Mouse (Mus musculus) MEL (cell line): ENCODE data around the gene Hdac7. TPM values are rescaled to one million over a fixed set of nuclear protein-coding genes. Genes with fewer than 3 reads are reported as not detected.

Source experiments
- DNase-seq: peaks from one replicate; pipeline ENCODE4 v3.0.0; 2011; ENCODE audit warnings: low read depth, low spot score
- H3K27ac ChIP-seq: 2 replicates; pipeline ENCODE4 v1.5.1; 2012; ENCODE audit warnings: low read depth, mild to moderate bottlenecking, control low read depth, low read length, moderate library complexity; ENCODE audit not compliant: control insufficient read depth
- H3K27me3 ChIP-seq, 2 experiments: fragments of 150-350 bp in 1 of 2; sonication (generic) in 1 of 2; 2 replicates each; pipeline ENCODE4 v1.6.1; 2012; ENCODE audit warnings: low read length in 2 of 2, mild to moderate bottlenecking in 2 of 2, improper control_type of control experiment in 1 of 2, moderate library complexity in 1 of 2; ENCODE audit not compliant: insufficient read depth in 2 of 2, control insufficient read depth in 1 of 2
- H3K36me3 ChIP-seq, 2 experiments: 2 replicates each; pipeline ENCODE4 v1.6.1; 2012 to 2014; ENCODE audit warnings: low read length in 2 of 2, improper control_type of control experiment in 1 of 2, inconsistent platforms in 1 of 2, mild to moderate bottlenecking in 1 of 2; ENCODE audit not compliant: insufficient read depth in 2 of 2, control insufficient read depth in 1 of 2
- H3K4me1 ChIP-seq, 2 experiments: fragments of 150-350 bp in 1 of 2; sonication (generic) in 1 of 2; 2 replicates each; pipeline ENCODE4 v1.6.1; 2012; ENCODE audit warnings: low read length in 2 of 2, improper control_type of control experiment in 1 of 2, mild to moderate bottlenecking in 1 of 2; ENCODE audit not compliant: insufficient read depth in 2 of 2, control insufficient read depth in 1 of 2
- H3K4me3 ChIP-seq, 2 experiments: fragments of 150-350 bp in 1 of 2; sonication (generic) in 1 of 2; 2 replicates each; pipeline ENCODE4 v1.5.1; 2012; ENCODE audit warnings: low read depth in 2 of 2, low read length in 2 of 2, mild to moderate bottlenecking in 2 of 2, moderate library complexity in 2 of 2, control low read depth in 1 of 2, improper control_type of control experiment in 1 of 2; ENCODE audit not compliant: control insufficient read depth in 1 of 2, insufficient read depth in 1 of 2
- H3K79me2 ChIP-seq: 2 replicates; pipeline ENCODE4 v1.6.1; 2012; ENCODE audit warnings: mild to moderate bottlenecking, low read length, moderate library complexity; ENCODE audit not compliant: control insufficient read depth, poor library complexity, insufficient read depth
- H3K9ac ChIP-seq: 2 replicates; pipeline ENCODE4 v1.6.1; 2012; ENCODE audit warnings: low read depth, mild to moderate bottlenecking, control low read depth, low read length, moderate library complexity; ENCODE audit not compliant: control insufficient read depth, poor library complexity, severe bottlenecking
- H3K9me3 ChIP-seq: fragments of 150-350 bp; sonication (generic); replicated peaks from 2 replicates; pipeline ENCODE4 v1.6.1; 2012; ENCODE audit warnings: mild to moderate bottlenecking, low read length, improper control_type of control experiment, moderate library complexity; ENCODE audit not compliant: insufficient read depth
- CHD1 ChIP-seq: IDR thresholded peaks from 2 replicates; pipeline ENCODE4 v1.6.1; 2012; ENCODE audit warnings: low read depth, mild to moderate bottlenecking, inconsistent platforms, low read length, improper control_type of control experiment
- CHD2 ChIP-seq: IDR thresholded peaks from 2 replicates; pipeline ENCODE4 v1.6.1; 2011; ENCODE audit warnings: low read length, improper control_type of control experiment
- EP300 ChIP-seq, 2 experiments: IDR thresholded peaks; 2 replicates each; pipeline ENCODE4 v1.6.1; 2011; ENCODE audit warnings: improper control_type of control experiment in 2 of 2, low read length in 2 of 2, low read depth in 1 of 2, mild to moderate bottlenecking in 1 of 2
- ETS1 ChIP-seq: IDR thresholded peaks from 2 replicates; pipeline ENCODE4 v1.6.1; 2012; ENCODE audit warnings: low read depth, mild to moderate bottlenecking, inconsistent platforms, low read length, improper control_type of control experiment, moderate library complexity
- GATA1 ChIP-seq: IDR thresholded peaks from 2 replicates; pipeline ENCODE4 v1.6.1; 2011; ENCODE audit warnings: low read depth, low read length, improper control_type of control experiment
- JUND ChIP-seq: IDR thresholded peaks from 2 replicates; pipeline ENCODE4 v1.6.1; 2011; ENCODE audit warnings: low read depth, mild to moderate bottlenecking, improper control_type of control experiment, low read length
- KAT2A ChIP-seq: conservative IDR thresholded peaks from 2 replicates; pipeline ENCODE4 v1.6.1; 2012; ENCODE audit warnings: low read depth, low read length, improper control_type of control experiment, inconsistent platforms
- MAFK ChIP-seq: IDR thresholded peaks from 2 replicates; pipeline ENCODE4 v1.6.1; 2011; ENCODE audit warnings: low read depth, mild to moderate bottlenecking, low read length, improper control_type of control experiment, borderline replicate concordance
- MAZ ChIP-seq: IDR thresholded peaks from 2 replicates; pipeline ENCODE4 v1.6.1; 2012; ENCODE audit warnings: low read depth, mild to moderate bottlenecking, inconsistent platforms, low read length, improper control_type of control experiment
- MEF2A ChIP-seq: IDR thresholded peaks from 2 replicates; pipeline ENCODE4 v1.6.1; 2014; ENCODE audit warnings: low read depth, mild to moderate bottlenecking, inconsistent platforms, low read length, improper control_type of control experiment; ENCODE audit not compliant: poor library complexity, insufficient replicate concordance, severe bottlenecking; ENCODE audit errors: extremely low read depth
- MYC ChIP-seq: IDR thresholded peaks from 2 replicates; pipeline ENCODE4 v1.6.1; 2011; ENCODE audit warnings: low read depth, mild to moderate bottlenecking, low read length, improper control_type of control experiment, moderate library complexity
- NELFE ChIP-seq: IDR thresholded peaks from 2 replicates; pipeline ENCODE4 v1.6.1; 2011; ENCODE audit warnings: low read depth, low read length, improper control_type of control experiment
- NRF1 ChIP-seq: IDR thresholded peaks from 2 replicates; pipeline ENCODE4 v1.6.1; 2014; ENCODE audit warnings: low read depth, mild to moderate bottlenecking, inconsistent platforms, low read length, improper control_type of control experiment, moderate library complexity; ENCODE audit not compliant: poor library complexity, insufficient read depth, severe bottlenecking
- POLR2A ChIP-seq, 2 experiments: IDR thresholded peaks; 2 replicates each; pipeline ENCODE4 v1.6.1; 2011 to 2012; ENCODE audit warnings: low read length in 2 of 2, mild to moderate bottlenecking in 2 of 2, control low read depth in 1 of 2, improper control_type of control experiment in 1 of 2, low read depth in 1 of 2, moderate library complexity in 1 of 2; ENCODE audit not compliant: control insufficient read depth in 1 of 2, insufficient read depth in 1 of 2, poor library complexity in 1 of 2
- POLR2AphosphoS5 ChIP-seq: IDR thresholded peaks from 2 replicates; pipeline ENCODE4 v1.6.1; 2012; ENCODE audit warnings: low read depth, borderline replicate concordance, mild to moderate bottlenecking, inconsistent platforms, low read length, moderate library complexity, mixed read lengths
- RAD21 ChIP-seq: IDR thresholded peaks from 2 replicates; pipeline ENCODE4 v1.6.1; 2011; ENCODE audit warnings: mild to moderate bottlenecking, low read depth, low read length, improper control_type of control experiment
- RCOR1 ChIP-seq: IDR thresholded peaks from 2 replicates; pipeline ENCODE4 v1.6.1; 2012; ENCODE audit warnings: low read depth, mild to moderate bottlenecking, inconsistent platforms, low read length, improper control_type of control experiment
- SIN3A ChIP-seq: IDR thresholded peaks from 2 replicates; pipeline ENCODE4 v1.6.1; 2012; ENCODE audit warnings: low read length, improper control_type of control experiment, inconsistent platforms
- SMC3 ChIP-seq: IDR thresholded peaks from 2 replicates; pipeline ENCODE4 v1.6.1; 2011; ENCODE audit warnings: low read depth, low read length, improper control_type of control experiment
- TAL1 ChIP-seq: IDR thresholded peaks from 2 replicates; pipeline ENCODE4 v1.6.1; 2012; ENCODE audit warnings: mild to moderate bottlenecking, inconsistent platforms, low read length, moderate library complexity, mixed read lengths
- TBP ChIP-seq: IDR thresholded peaks from 2 replicates; pipeline ENCODE4 v1.8.0; 2011; ENCODE audit warnings: low read depth, low read length, improper control_type of control experiment
- TCF12 ChIP-seq: IDR thresholded peaks from 2 replicates; pipeline ENCODE4 v1.6.1; 2014; ENCODE audit warnings: low read depth, mild to moderate bottlenecking, inconsistent platforms, low read length, improper control_type of control experiment, moderate library complexity
- UBTF ChIP-seq: IDR thresholded peaks from 2 replicates; pipeline ENCODE4 v1.6.1; 2012; ENCODE audit warnings: low read depth, mild to moderate bottlenecking, inconsistent platforms, low read length, improper control_type of control experiment, moderate library complexity, borderline replicate concordance; ENCODE audit not compliant: insufficient read depth
- USF1 ChIP-seq: IDR thresholded peaks from 2 replicates; pipeline ENCODE4 v1.6.1; 2014; ENCODE audit warnings: low read depth, mild to moderate bottlenecking, inconsistent platforms, low read length, improper control_type of control experiment, moderate library complexity
- USF2 ChIP-seq, 2 experiments: IDR thresholded peaks; 2 replicates each; pipeline ENCODE4 v1.6.1; 2011 to 2012; ENCODE audit warnings: improper control_type of control experiment in 2 of 2, low read length in 2 of 2, borderline replicate concordance in 1 of 2, inconsistent platforms in 1 of 2, low read depth in 1 of 2, mild to moderate bottlenecking in 1 of 2; ENCODE audit not compliant: insufficient read depth in 1 of 2
- ZKSCAN1 ChIP-seq: IDR thresholded peaks from 2 replicates; pipeline ENCODE4 v1.6.1; 2012; ENCODE audit warnings: low read depth, mild to moderate bottlenecking, inconsistent platforms, low read length, improper control_type of control experiment, moderate library complexity
- ZMIZ1 ChIP-seq: IDR thresholded peaks from 2 replicates; pipeline ENCODE4 v1.6.1; 2012; ENCODE audit warnings: low read depth, mild to moderate bottlenecking, inconsistent platforms, low read length, improper control_type of control experiment, moderate library complexity
- polyA plus RNA-seq, 2 experiments: library from polyadenylated mRNA; stranded (reverse) in 1 of 2; unstranded in 1 of 2; fragments of >175 nt in 1 of 2; fragments of >200 nt in 1 of 2; gene quantifications; 2 replicates each; pipeline versions ENCODE4 v1.2.1 to v1.2.4; 2012; ENCODE audit warnings: low replicate concordance in 2 of 2, low read depth in 1 of 2; ENCODE audit not compliant: insufficient read length in 2 of 2, insufficient read depth in 1 of 2, missing spikeins in 1 of 2
- total RNA-seq: library from RNA; depleted of rRNA; stranded (reverse); fragments of 300-350 nt; gene quantifications from 2 replicates; pipeline ENCODE4 v1.2.3, GENCODE M21; 2012

Hdac7 gene
- total and polyA plus RNA-seq, 3 experiments = 100 to 389 TPM; not detected in 1

DNA sequence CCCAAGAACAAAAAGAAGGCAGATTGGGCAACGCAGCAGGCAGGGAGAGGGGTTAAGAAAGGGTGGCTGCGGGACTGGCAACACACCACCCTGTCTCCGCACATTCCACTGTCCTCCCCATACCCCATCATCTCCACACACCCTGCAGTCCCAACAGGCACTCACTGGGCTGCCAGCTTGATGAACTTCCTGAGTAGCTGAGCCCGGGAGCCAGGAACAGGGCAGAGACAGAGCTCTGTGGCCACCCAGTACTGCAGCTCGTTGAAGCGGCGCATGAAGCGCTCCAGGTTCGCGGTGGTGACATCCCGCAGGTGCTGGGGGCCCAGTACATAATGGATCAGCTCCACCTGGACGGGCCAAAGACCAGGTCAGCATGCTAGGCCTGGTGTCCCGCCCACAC lies 94.5 kb downstream of the Hdac7 start:
- TF ChIP-seq POLR2A (IDR thresholded peaks at IDR 0.05; ENCODE audit: control insufficient read depth in 1 of 2, insufficient read depth in 1 of 2, low read depth in 1 of 2, low read length in 2 of 2, poor library complexity in 1 of 2) (no peak), USF1 (no peak), USF2 (IDR thresholded peaks at IDR 0.05; ENCODE audit: borderline replicate concordance in 1 of 2, insufficient read depth in 1 of 2, low read depth in 1 of 2, low read length in 2 of 2) (no peak), UBTF (no peak), RAD21 (no peak), TBP (no peak), MAFK (no peak), TAL1 (no peak), ETS1 (no peak), SMC3 (no peak), RCOR1 (no peak), KAT2A (no peak), NELFE (no peak), CHD1 (no peak), MEF2A (no peak), EP300 (IDR thresholded peaks at IDR 0.05; ENCODE audit: low read depth in 1 of 2, low read length in 2 of 2) (no peak), TCF12 (no peak), JUND (no peak)
- Histone ChIP-seq H3K9ac (no peak overlapping the region), H3K4me1 (peaks cover 9 to 56% of the 10 kb centered on the region in 2 experiments), H3K36me3 (peaks cover 0 to 34% of the 10 kb centered on the region in 2 experiments; a peak in 2 of 4 replicates), H3K27ac (no peak overlapping the region), H3K9me3 (no peaks in the 10 kb centered on the region), H3K79me2 (no peaks in the 10 kb centered on the region; the same call in 1 of the 2 replicates), H3K27me3 (no peaks in the 10 kb centered on the region), H3K4me3 (no peak overlapping the region)
- no peak for DNase-seq

DNA sequence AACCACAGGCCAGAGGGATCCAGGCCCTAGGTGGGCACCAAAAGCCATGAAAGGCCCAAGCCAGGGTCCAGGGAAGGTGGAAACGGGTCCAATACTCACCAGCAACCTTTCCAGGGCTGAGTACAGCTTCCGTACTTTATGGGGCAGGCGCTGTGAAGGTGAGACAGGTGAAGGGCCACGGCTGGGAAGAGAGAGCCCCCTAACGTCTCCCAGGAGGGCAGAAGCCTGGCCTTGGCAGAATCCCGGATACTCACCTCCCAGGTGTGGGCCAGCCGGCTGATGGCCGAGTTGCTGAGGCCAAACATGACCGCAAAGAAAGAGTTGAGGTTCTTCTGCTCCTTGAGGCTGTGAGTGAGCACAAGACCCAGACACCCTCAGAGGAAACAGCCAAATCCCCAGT lies 94.9 kb downstream of the Hdac7 start:
- H3K4me1 ChIP-seq = peaks cover 9 to 58% of the 10 kb centered on the region in 2 experiments
- H3K36me3 ChIP-seq = peaks cover 0 to 37% of the 10 kb centered on the region in 2 experiments; a peak in 2 of 4 replicates
- H3K27ac ChIP-seq = no peak overlapping the region
- no peak overlapping the region for H3K9ac ChIP-seq
- H3K79me2 ChIP-seq = no peaks in the 10 kb centered on the region; the same call in 1 of the 2 replicates
- TF ChIP-seq SIN3A (no peak), NRF1 (no peak), MEF2A (no peak), POLR2AphosphoS5 (no peak), POLR2A (IDR thresholded peaks at IDR 0.05; ENCODE audit: control insufficient read depth in 1 of 2, insufficient read depth in 1 of 2, low read depth in 1 of 2, low read length in 2 of 2, poor library complexity in 1 of 2) (no peak), ZKSCAN1 (no peak), ZMIZ1 (no peak), CHD1 (no peak), GATA1 (no peak), CHD2 (no peak), RCOR1 (no peak), TBP (no peak), MYC (no peak), RAD21 (no peak), SMC3 (no peak), MAZ (no peak), EP300 (IDR thresholded peaks at IDR 0.05; ENCODE audit: low read depth in 1 of 2, low read length in 2 of 2) (no peak), USF2 (IDR thresholded peaks at IDR 0.05; ENCODE audit: borderline replicate concordance in 1 of 2, insufficient read depth in 1 of 2, low read depth in 1 of 2, low read length in 2 of 2) (no peak), MAFK (no peak), NELFE (no peak)
- no peak for DNase-seq
- no peaks in the 10 kb centered on the region for H3K27me3 ChIP-seq
- no peak overlapping the region for H3K4me3 ChIP-seq
- H3K9me3 ChIP-seq = no peaks in the 10 kb centered on the region
